Mouse (Mus musculus) CH12.LX (cell line): ENCODE results near the gene Acss2. TPM values are rescaled to one million over a fixed set of nuclear protein-coding genes. Genes with fewer than 3 reads are reported as not detected.
"Not testable (repeated sequence)": the region's sequence is repeated elsewhere in the genome, so short reads cannot be mapped to it uniquely, and the experiment has no call there.

Source experiments
- DNase-seq: peaks from one replicate; pipeline ENCODE4 v3.0.0-alpha.2; 2013; ENCODE audit errors: extremely low read depth
- H3K27ac ChIP-seq: 2 replicates; pipeline ENCODE4 v1.5.1; 2012; ENCODE audit warnings: low read depth, mild to moderate bottlenecking, control low read depth, moderate library complexity; ENCODE audit not compliant: insufficient read depth
- H3K27me3 ChIP-seq: replicated peaks from 2 replicates; pipeline ENCODE3; 2012; ENCODE audit warnings: inconsistent platforms
- H3K36me3 ChIP-seq, 2 experiments: replicated peaks in 1 of 2; 2 replicates each; pipeline versions ENCODE3 to v1.6.1; 2012; ENCODE audit warnings: inconsistent platforms in 1 of 2, low read length in 1 of 2, mild to moderate bottlenecking in 1 of 2, mixed read lengths in 1 of 2, moderate library complexity in 1 of 2; ENCODE audit not compliant: control insufficient read depth in 1 of 2, insufficient read depth in 1 of 2
- H3K4me1 ChIP-seq, 2 experiments: 2 replicates each; pipeline ENCODE4 v1.6.1; 2012; ENCODE audit warnings: inconsistent platforms in 1 of 2, moderate library complexity in 1 of 2; ENCODE audit not compliant: insufficient read depth in 2 of 2, control insufficient read depth in 1 of 2
- H3K4me2 ChIP-seq: 2 replicates; pipeline ENCODE4 v1.6.1; 2012; ENCODE audit warnings: low read depth, mild to moderate bottlenecking, control low read depth; ENCODE audit not compliant: poor library complexity, insufficient read depth, severe bottlenecking
- H3K4me3 ChIP-seq, 3 experiments: fragments of 150-350 bp in 1 of 3; sonication (generic) in 1 of 3; replicated peaks in 1 of 3; 2 replicates each; pipeline versions ENCODE3 to v1.5.1; 2011 to 2012; ENCODE audit warnings: low read depth in 2 of 3, low read length in 2 of 3, mild to moderate bottlenecking in 2 of 3, moderate library complexity in 2 of 3, control low read depth in 1 of 3, improper control_type of control experiment in 1 of 3, inconsistent platforms in 1 of 3, mixed read lengths in 1 of 3; ENCODE audit not compliant: poor library complexity in 1 of 3
- H3K79me2 ChIP-seq: replicated peaks from 2 replicates; pipeline ENCODE4 v1.6.1; 2012; ENCODE audit warnings: mild to moderate bottlenecking, moderate library complexity; ENCODE audit not compliant: control insufficient read depth, poor library complexity, insufficient read depth, severe bottlenecking; ENCODE audit errors: extremely low read depth
- H3K9ac ChIP-seq: 2 replicates; pipeline ENCODE4 v1.6.1; 2012; ENCODE audit warnings: low read depth, mild to moderate bottlenecking, control low read depth, moderate library complexity; ENCODE audit not compliant: insufficient read depth
- H3K9me3 ChIP-seq: replicated peaks from 2 replicates; pipeline ENCODE3; 2012; ENCODE audit warnings: low read length, inconsistent platforms, mixed read lengths
- ETS1 ChIP-seq: conservative IDR thresholded peaks from 2 replicates; pipeline ENCODE4 v1.6.1; 2012; ENCODE audit warnings: low read depth, mild to moderate bottlenecking, inconsistent platforms, low read length, improper control_type of control experiment, moderate library complexity
- GABPA ChIP-seq: IDR thresholded peaks from 2 replicates; pipeline ENCODE4 v1.6.1; 2012; ENCODE audit warnings: low read depth, low read length, improper control_type of control experiment, inconsistent platforms; ENCODE audit not compliant: insufficient replicate concordance
- JUN ChIP-seq: IDR thresholded peaks from 2 replicates; pipeline ENCODE4 v1.6.1; 2011; ENCODE audit warnings: low read depth, mild to moderate bottlenecking, low read length, improper control_type of control experiment, moderate library complexity; ENCODE audit not compliant: insufficient read depth
- JUND ChIP-seq: conservative IDR thresholded peaks from 2 replicates; pipeline ENCODE4 v1.6.1; 2011; ENCODE audit warnings: low read depth, low read length, improper control_type of control experiment
- KAT2A ChIP-seq: IDR thresholded peaks from 2 replicates; pipeline ENCODE4 v1.6.1; 2012; ENCODE audit warnings: low read length, improper control_type of control experiment, inconsistent platforms; ENCODE audit not compliant: insufficient replicate concordance
- MAFK ChIP-seq: IDR thresholded peaks from 2 replicates; pipeline ENCODE4 v1.6.1; 2011; ENCODE audit warnings: low read length, improper control_type of control experiment; ENCODE audit not compliant: insufficient replicate concordance
- MAX ChIP-seq: IDR thresholded peaks from 2 replicates; pipeline ENCODE4 v1.6.1; 2011; ENCODE audit warnings: low read length, improper control_type of control experiment
- MAZ ChIP-seq: IDR thresholded peaks from 2 replicates; pipeline ENCODE4 v1.6.1; 2012; ENCODE audit warnings: low read depth, mild to moderate bottlenecking, inconsistent platforms, low read length, improper control_type of control experiment, moderate library complexity
- MYC ChIP-seq: IDR thresholded peaks from 2 replicates; pipeline ENCODE4 v1.6.1; 2011; ENCODE audit warnings: low read depth, mild to moderate bottlenecking, improper control_type of control experiment, low read length
- NELFE ChIP-seq: IDR thresholded peaks from 2 replicates; pipeline ENCODE4 v1.6.1; 2011; ENCODE audit warnings: low read depth, low read length, improper control_type of control experiment
- PAX5 ChIP-seq: IDR thresholded peaks from 2 replicates; pipeline ENCODE4 v1.6.1; 2012; ENCODE audit warnings: low read length, inconsistent platforms, mixed read lengths
- RAD21 ChIP-seq: IDR thresholded peaks from 2 replicates; pipeline ENCODE4 v1.6.1; 2011; ENCODE audit warnings: low read depth, mild to moderate bottlenecking, low read length, improper control_type of control experiment, moderate library complexity
- RCOR1 ChIP-seq: conservative IDR thresholded peaks from 2 replicates; pipeline ENCODE4 v1.6.1; 2012; ENCODE audit warnings: low read depth, mild to moderate bottlenecking, inconsistent platforms, low read length, improper control_type of control experiment
- SMC3 ChIP-seq: IDR thresholded peaks from 2 replicates; pipeline ENCODE4 v1.6.1; 2011; ENCODE audit warnings: low read depth, low read length, improper control_type of control experiment
- TCF12 ChIP-seq: IDR thresholded peaks from 2 replicates; pipeline ENCODE4 v1.6.1; 2014; ENCODE audit warnings: low read depth, mild to moderate bottlenecking, inconsistent platforms, low read length, improper control_type of control experiment
- UBTF ChIP-seq: IDR thresholded peaks from 2 replicates; pipeline ENCODE4 v1.6.1; 2012; ENCODE audit warnings: low read depth, mild to moderate bottlenecking, inconsistent platforms, low read length, improper control_type of control experiment, moderate library complexity
- ZC3H11A ChIP-seq: IDR thresholded peaks from 2 replicates; pipeline ENCODE4 v1.6.1; 2012; ENCODE audit warnings: low read depth, mild to moderate bottlenecking, inconsistent platforms, low read length, improper control_type of control experiment
- ZNF384 ChIP-seq: IDR thresholded peaks from 2 replicates; pipeline ENCODE4 v1.6.1; 2012; ENCODE audit warnings: low read depth, low read length, improper control_type of control experiment, inconsistent platforms
- dilution Hi-C: fragments of 300-500 bp; cut with MboI; formaldehyde crosslinking; loops from 2 replicates; pipeline ENCODE4 v1.14.3; 2020; ENCODE audit warnings: low sequenced_read_pairs; ENCODE audit not compliant: extremely low pct_unique_long_range_greater_than_20kb, extremely low pct_ligation_motif_present
- in situ Hi-C: fragments of 300-500 bp; cut with MboI; formaldehyde crosslinking; loops from 3 replicates; pipeline ENCODE4 v1.14.3; 2019; ENCODE audit warnings: low sequenced_read_pairs, low pct_ligation_motif_present, low pct_unique_long_range_greater_than_20kb, mixed read lengths
- polyA plus RNA-seq: library from polyadenylated mRNA; unstranded; fragments of >175 nt; gene quantifications from 2 replicates; pipeline ENCODE4 v1.2.1, GENCODE M21; 2012; ENCODE audit warnings: low read depth; ENCODE audit not compliant: insufficient read length
- total RNA-seq, 2 experiments: library from RNA; depleted of rRNA; stranded (reverse); fragments of 300-350 nt in 1 of 2; fragments of >200 nt in 1 of 2; gene quantifications; 2 replicates each; pipeline ENCODE4 v1.2.3; 2012 to 2014

Acss2 gene
- total and polyA plus RNA-seq, 3 experiments = 3.4 to 11.0 (median 10.0) TPM

- peaks cover 0 to 9% of the 10 kb centered on the region in 2 experiments; a peak in 2 of 4 replicates for H3K4me1 ChIP-seq
- no peak overlapping the region for H3K27ac ChIP-seq
- no peak overlapping the region for H3K9ac ChIP-seq
- no peaks in the 10 kb centered on the region for H3K36me3 ChIP-seq
- TF ChIP-seq UBTF (no peak), ZNF384 (no peak), MAZ (no peak), JUND (no peak), PAX5 (no peak)
- TF ChIP-seq, all 38 proteins: peak for 0
- H3K27me3 ChIP-seq = peaks cover 33% of the 10 kb centered on the region
- no peak for DNase-seq
- no peaks in the 10 kb centered on the region for H3K9me3 ChIP-seq
- dilution Hi-C loops = no loop called here
- no peak overlapping the region for H3K4me3 ChIP-seq
- H3K4me2 ChIP-seq = no peak overlapping the region
- H3K79me2 ChIP-seq = no peaks in the 10 kb centered on the region
- in situ Hi-C loops = no loop called here
These were observed 86.0 kb downstream of the Acss2 start for GRCm38 (mm10) chr2:155603707-155604106.

- in situ Hi-C loops = no loop called here
- H3K4me3 ChIP-seq = no peak overlapping the region
- no peaks in the 10 kb centered on the region for H3K9me3 ChIP-seq
- no peak overlapping the region for H3K27ac ChIP-seq
- DNase-seq = no peak
- dilution Hi-C loops = no loop called here
- TF ChIP-seq KAT2A = no peak
- no peak for TF ChIP-seq SMC3
- no peak for TF ChIP-seq MAZ
- TF ChIP-seq ZC3H11A = no peak
- TF ChIP-seq MAFK = no peak
- TF ChIP-seq NELFE = no peak
- TF ChIP-seq MYC = no peak
- TF ChIP-seq RCOR1 = no peak
- no peak for TF ChIP-seq MAX
- TF ChIP-seq TCF12 = no peak
- TF ChIP-seq RAD21 = no peak
- no peak for TF ChIP-seq GABPA
- no peak for TF ChIP-seq UBTF
- no peak for TF ChIP-seq ETS1
- TF ChIP-seq JUN = no peak
- TF ChIP-seq, all 38 proteins: peak for 0
- Histone ChIP-seq H3K9ac (no peak overlapping the region), H3K4me1 (peaks cover 0 to 9% of the 10 kb centered on the region in 2 experiments; a peak in 2 of 4 replicates), H3K27me3 (peaks cover 36% of the 10 kb centered on the region), H3K36me3 (no peaks in the 10 kb centered on the region), H3K4me2 (no peak overlapping the region), H3K79me2 (no peaks in the 10 kb centered on the region)
These were observed 87.0 kb downstream of the Acss2 start for GRCm38 (mm10) chr2:155604560-155605235.

GRCm38 (mm10) chr2:155605236-155605589, 87.5 kb downstream of the Acss2 start:
- dilution Hi-C loops, in situ Hi-C loops, DNase-seq, H3K9me3 ChIP-seq, H3K79me2 ChIP-seq, H3K36me3 ChIP-seq, H3K4me1 ChIP-seq, H3K27ac ChIP-seq, H3K9ac ChIP-seq, H3K4me3 ChIP-seq, H3K4me2 ChIP-seq: not testable (repeated sequence)
- peaks cover 39% of the 10 kb centered on the region for H3K27me3 ChIP-seq
